Mouse (Mus musculus) spleen, adult 18-20 months (tissue): Measurements from ENCODE around the gene Il1r1.
"Not testable (repeated sequence)": the region's sequence is repeated elsewhere in the genome, so short reads cannot be mapped to it uniquely, and the experiment has no call there.

Experiments used
- DNase-seq, 2 experiments: peaks; one replicate each; pipeline ENCODE4 v3.0.0; 2022; ENCODE audit warnings: mixed read lengths in 2 of 2

Gene Il1r1

DNA sequence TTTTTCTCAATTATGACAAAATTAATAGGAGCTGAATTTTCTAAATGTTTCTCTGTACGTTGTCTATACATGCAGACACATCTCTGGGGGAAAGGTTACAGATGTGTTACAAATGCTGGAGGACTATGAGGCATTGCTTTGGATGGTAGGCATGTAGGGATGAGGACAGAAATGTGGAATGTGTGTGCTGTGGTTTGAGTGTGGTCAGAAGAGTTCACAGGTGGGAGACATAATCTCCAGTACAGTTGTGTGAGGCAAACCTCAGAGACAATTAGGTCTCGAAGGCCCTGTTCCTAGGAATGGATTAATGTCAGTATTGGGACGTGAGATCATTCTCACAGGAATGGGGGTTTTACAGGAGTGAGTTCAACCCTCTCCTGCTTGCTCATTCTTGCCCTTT, 47.3 kb downstream of the Il1r1 start:
- DNase-seq, result no peak

DNA sequence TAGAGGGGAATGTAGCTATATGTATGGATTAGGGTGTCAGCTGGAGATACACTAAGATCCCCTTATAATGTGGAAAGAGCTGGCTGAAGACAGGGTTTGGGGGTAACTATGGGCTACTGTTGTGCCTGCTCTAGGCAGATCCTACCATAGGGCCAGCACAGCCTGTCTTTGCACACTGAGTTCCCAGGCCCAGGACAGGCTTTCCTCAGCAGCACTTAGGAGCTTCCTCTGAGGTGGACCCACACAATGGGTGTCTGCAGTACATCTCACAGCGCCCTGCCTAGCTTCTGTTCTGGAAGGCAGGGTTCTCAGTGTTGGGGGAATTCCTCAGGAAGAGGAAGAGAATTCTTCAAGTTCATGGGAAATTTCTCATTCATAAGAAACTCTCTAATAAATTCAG, 48.6 kb downstream of the Il1r1 start:
- no peak for DNase-seq

DNA sequence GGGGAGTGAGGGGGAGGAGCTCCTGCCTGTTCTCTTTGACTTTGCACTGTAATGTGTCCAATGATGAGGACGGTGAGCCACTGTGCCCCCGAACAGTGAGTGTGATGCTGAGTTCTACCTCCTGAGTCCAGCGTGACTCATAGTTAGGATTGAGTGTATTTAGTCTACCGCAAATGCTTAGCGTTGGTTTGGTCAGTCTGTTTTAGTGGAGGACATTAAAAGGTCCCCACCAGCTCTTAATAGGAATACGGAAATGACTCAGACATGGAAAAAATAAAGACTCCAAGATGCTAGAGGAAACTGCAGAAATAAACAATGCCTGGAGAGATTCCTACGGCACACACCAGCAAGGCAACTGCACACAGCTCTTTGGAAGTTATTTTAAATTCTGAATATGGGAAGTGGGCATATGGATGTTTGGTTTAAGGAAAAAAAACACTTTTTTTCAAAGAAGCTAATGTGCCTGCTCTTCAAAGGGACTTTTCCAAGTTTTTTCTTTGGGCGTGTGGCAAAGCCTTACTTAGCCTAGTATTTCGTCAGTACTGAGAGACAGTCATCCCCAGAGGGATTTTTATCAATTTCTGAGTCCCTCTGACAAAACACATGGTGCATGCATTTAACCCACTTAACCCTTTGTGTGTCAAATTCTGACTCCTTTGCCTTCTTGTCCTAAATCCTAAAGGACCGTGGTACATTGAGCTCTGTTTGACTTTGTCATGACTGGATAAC, 50.6 kb downstream of the Il1r1 start:
- DNase-seq, result no peak

DNA sequence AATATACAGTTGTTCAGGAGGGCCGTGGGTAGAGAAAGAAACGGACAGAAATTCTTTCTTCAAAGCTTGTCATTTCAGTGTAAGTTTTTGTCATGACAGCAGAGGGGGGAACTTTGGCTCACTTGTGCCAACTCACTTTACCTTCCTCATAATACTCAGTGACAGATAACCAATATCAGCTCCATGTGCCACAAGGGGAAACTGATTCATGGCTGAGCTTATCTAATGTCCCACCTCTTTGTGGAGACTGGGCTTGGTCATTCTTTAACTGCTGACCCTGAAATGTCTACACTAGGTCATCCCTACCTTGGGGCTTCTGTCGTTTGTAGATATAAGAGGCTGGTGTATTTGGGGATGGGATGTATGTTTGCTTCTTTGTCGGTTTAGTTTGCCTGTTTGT, 53.1 kb downstream of the Il1r1 start:
- no peak for DNase-seq

DNA sequence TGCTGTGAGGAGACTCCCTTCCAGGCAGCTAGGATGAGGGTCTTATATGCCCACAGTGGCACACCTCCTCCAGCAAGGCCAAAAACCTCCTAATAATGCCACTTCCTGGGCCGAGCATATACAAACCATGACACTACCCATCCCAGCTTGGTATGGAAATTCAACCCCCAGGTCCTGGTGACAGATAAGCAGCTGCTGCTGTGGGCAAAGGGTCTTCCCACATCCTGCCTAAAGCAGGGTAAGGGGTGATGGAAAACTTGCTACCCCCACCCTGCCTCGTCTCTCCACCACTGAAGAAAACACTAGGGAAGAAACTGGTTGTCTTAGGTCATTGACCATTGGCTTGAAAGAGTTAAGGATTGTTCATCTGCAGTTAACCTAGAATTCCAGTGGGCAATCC, 53.8 kb downstream of the Il1r1 start:
- DNase-seq, result no peak

DNA sequence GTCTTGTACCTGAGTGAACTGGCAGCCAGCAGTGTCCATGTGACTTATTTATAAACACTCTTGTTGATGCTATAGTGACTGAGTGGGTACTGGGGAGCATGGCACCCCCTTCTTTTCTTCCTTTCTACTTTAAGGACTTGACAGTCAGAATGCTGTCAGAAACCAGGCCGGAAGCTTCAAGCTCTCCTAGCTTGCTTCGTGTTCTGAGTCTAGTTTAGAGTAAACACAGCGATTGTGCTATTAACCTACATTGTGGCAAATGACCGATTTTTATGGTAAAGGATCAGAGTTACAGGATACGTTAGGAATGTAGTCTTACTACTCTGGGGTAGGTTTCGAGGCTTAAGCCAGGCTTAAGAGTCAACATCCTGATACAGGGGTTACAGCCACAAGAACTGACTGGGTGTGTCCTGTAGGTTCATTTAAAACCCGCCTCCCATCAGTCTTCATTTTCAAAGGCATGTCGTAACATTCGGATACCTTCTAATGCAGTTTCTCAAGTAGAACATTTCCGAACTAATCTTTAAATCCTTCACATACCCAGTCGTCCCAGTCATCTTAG, 54.4 kb downstream of the Il1r1 start:
- DNase-seq, result no peak

DNA sequence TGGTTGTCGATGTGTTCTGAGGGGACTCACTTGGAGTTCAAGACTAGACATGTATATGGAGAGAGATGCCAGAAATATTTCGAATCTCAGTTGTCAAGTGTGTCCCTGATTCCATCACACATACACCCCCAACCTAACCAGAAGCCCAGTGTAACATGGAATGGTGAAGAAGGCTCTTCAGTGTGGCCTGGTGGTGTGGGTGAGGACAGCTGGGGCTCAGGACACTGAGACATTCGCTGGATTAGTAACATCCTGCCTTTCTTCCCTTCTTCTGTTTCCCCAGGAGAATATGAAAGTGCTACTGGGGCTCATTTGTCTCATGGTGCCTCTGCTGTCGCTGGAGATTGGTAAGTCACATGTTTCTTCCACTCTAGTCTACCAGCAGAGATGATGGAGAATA, 57.1 kb downstream of the Il1r1 start:
- DNase-seq, result no peak

DNA sequence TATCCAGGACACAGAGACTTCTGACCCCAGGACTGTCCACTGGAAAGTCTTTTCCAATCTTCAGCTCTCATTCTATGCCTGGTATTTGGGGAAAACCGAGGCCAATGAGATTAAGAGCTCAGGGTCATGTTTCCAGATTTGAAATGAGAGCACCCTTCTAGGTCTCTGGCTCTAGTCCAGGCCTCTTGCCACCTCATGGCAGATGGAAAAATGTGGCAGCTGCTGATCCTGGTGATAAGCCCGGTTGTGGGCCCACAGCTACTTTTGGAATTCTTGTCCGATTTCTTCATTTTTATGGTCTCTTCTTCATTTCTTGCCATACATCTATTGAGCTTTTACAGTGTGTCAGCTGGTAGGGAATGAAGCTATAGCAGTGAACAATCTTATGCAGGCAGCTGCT, 57.5 kb downstream of the Il1r1 start:
- no peak for DNase-seq

DNA sequence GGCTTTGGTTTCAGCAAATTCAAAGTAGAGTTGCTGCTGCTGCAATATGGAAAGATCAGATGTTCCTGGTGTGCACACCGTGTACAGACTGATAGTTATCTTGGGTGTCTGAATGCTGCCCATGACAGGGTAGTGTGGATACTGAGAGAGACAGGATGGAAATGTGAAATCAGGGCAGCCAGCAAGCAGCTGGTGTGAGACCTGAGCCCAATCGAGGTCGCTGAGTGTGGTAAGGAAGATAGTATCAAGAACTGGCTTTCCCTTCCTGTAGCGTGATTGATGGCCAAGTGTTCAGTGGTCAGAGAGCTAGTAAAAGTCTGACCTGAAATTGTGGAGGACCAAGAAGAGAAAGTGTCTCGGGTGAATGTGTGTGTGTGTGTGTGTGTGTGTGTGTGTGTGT, 59.1 kb downstream of the Il1r1 start:
- no peak for DNase-seq

DNA sequence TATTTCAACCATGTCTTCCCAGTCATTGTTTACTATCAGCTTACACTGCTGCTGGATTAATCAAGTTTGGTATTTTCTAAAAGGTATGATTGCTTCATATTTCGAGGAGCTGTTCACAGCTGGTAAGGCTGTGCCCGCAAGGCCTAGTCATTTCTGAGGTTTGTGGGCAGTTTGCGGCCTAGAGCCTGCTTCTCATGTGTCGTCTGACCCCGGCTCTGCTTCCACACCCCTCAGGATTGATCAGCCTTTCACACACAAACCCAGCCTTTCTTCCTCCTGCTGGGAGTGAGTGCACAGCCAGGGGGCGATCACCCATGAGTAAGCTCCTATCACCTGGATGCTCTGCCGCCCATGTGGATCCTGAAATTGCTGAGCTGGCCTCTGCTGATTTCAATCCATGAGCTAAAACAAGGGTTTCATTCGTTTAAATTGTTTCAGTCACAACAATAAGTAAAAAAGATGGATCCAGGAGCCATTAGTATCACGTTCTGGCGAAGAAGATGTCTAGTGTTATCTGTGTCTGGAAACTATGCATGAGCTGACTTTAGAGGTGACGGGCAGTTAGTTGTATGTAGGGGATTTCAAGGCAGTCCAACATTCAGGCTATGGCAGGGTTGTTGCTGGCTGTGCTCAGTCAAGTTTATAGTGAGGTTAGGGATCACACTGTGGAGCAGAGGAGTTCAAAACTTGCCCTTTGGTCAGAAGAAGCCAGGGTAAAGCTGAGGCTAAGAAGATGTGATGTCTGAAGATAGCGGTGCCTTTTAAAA, 65.8 kb downstream of the Il1r1 start:
- DNase-seq, result no peak

DNA sequence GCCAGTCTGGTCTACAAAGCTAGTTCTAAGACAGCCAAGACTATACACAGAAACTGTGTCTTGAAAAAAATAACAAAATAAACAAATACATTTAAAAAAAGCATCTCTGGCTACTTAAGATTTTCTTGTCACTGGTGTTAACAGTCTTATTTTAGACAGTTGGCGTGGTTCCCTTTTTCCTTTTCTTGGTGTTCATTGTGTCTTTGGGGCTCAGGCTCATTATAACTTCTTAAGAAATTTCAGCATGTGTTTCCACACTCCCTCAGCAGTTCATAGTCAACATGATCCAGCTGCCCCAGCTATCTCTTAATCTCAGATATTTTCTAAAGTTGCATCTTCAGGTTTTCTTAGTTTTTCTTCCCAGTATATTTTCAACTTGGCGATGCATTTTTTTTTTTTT, 67.4 kb downstream of the Il1r1 start:
- DNase-seq, result no peak

DNA sequence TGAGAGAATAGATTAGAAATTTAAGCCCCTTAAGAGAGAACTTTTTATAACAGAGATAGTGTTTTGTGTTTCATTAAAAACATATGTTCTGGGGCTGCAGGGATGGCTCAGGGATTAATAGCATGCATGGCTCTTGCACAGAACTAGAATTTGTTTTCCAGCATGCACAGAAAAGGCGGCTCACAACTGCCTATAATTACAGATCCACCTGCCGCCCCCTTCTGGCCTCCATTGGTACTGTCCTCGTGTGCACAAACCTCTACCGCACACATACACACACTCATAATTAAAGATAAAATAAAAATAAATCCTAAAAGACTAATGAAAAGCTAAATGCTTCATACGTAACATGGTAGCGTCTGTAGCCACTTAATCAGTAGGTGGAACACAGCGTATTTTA, 69.0 kb downstream of the Il1r1 start:
- no peak for DNase-seq

DNA sequence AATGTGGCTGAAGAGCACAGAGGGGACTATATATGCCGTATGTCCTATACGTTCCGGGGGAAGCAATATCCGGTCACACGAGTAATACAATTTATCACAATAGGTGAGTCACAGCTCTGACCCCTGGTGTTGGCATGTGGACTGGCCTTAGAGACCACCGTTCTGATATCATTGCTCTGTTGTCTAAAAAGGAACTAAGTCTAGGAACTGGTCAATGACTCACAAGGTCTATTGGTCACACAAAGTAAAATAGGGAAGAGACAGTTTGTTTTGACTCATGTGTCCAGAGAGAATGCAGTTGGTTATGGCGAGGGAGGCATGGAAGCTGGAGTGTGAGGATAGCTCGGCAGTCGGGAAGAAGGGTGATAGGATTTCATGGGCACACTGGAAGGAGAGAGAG, 69.9 kb downstream of the Il1r1 start:
- no peak for DNase-seq

DNA sequence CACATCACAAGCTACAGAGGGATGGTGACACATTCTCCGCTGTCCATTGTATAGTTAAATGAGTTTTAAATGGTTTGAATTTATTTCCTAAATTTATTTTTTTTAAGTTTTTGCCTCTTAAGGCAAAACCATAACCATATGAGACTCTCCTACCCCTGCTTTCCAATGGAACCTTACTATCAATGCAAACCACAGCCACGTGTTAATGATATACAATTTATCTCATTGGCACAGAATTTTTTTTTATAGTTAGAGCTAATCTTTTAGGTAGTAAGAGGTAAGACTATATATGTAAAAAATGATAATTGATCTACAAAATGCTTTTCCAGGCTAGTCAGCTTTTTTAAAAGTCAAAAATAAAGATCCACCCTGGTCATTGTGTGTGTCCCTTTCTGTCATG, 73.2 kb downstream of the Il1r1 start:
- DNase-seq, result no peak

DNA sequence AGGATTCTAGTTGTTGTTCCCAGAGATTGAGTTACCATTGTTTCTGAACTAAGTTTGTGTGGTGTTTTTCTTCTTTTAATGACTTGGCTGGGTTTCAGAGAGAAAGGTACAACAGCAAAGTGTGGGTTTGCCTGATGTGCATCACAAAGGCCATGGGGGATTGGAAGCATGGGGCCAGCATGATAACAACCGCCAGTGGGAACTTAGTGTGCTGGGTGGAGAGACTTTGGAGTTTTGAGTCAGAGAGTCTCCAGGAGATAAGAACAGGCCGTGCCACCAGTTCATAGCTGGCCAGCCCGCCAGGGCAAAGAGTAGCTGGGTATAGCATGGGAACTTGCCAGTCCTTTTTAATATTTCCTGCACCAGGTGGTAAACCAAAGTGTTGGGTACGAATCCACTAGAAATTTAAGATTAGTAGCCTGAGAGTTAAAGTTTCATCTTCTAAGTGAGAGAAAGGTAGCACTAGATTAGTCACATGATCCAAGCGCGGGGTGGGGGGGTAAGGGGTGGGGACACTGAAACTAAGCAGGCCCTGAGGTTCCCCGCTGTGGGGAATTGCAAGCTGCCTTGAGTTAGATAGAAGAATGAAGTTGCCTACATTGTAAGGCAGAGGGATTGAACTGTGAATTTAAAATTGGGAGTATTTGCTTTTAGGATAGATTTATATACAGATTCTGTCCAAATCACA, 78.4 kb downstream of the Il1r1 start:
- DNase-seq, result no peak

DNA sequence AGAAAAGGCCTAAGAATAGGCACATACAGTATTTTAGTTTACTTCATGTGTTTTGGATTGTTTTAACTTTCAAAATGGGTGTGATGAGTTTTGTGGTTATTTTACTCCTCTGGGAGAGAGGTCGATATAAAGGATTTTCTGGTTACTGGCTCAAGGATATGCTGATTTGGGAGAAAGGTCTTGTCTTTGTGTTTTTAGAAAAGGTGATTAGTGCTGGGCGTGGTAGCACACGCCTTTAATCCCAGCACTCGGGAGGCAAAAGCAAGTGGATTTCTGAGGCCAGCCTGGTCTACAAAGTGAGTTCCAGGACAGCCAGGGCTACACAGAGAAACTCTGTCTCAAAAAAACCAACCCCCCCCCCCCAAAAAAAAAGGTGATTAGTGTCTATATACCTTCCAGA, 79.4 kb downstream of the Il1r1 start:
- DNase-seq, result not testable (repeated sequence)

DNA sequence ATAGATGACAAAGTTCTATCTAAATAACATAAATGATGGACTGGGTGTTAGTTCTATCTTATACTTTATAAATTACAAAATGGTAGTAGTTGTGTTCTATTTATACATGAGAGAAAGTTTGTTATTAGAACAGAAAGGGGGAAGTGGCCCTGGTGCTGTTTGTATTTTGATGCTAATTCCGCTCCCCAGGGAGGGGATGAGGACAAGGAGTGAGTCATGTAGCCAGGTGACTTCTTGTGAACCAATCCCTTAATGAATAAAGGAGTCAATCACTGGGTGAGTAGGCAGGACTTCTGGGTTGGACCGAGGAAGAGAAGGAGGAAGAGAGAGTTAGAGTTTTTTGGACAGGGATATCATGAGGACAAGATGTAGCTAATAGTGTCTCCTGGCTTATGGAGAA, 81.2 kb downstream of the Il1r1 start:
- DNase-seq, result no peak

DNA sequence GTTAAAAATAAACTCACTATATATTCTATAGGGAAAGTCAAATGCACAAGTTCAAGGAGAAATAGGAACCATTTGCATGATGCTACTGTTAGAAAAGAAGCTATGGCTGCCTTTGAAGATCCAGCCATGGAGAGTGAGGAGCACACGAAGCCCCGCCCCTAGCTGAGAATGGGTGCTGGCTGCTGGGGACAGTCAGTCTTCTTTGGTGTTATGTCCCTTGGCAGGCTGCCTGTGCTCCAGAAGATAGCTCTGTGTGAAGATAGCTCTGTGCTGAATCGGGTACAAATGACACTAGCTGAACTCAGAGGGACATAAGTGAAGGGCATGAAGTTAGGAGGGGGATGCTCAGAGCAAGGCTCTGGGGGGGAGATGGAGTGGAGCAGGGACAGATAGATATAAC, 86.2 kb downstream of the Il1r1 start:
- DNase-seq, result no peak

DNA sequence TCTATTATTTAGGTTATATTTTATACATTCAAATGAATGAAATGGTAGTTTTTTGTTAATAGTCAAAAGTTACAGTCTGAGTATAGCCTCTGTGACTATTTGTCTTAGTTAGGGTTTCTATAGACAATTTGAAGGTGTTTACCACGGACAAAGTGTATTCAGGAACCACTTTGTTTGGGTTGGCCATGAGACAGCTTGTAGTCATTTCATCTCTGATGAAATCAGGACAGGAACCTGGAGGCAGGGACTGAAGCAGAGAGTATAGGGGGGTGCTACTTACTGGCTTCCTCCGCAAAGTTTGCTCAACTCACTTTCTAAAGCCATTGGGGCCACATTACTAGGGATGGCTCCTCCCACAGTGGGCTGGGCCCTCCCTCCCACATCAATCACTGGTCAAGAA, 86.7 kb downstream of the Il1r1 start:
- DNase-seq, result no peak

DNA sequence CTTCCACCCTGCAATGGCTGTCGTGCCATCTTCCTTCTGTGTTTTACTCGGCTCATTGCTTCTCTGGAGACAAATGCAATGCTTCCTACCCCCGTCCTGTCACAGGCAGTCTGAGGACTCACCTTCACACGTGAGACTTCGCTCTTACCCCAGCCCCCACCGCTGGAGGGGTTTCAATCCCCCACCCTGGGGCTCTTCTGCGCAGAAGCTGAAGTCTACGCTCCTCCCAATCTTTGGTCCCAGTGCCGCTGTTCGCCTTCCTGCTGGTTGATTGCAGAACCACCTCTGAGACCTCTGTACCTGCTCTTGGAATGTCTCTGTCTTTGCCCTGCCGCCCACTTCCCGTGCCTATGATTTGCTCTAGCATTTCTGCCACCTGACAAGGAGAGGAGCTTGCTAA, 89.1 kb downstream of the Il1r1 start:
- DNase-seq, result no peak

DNA sequence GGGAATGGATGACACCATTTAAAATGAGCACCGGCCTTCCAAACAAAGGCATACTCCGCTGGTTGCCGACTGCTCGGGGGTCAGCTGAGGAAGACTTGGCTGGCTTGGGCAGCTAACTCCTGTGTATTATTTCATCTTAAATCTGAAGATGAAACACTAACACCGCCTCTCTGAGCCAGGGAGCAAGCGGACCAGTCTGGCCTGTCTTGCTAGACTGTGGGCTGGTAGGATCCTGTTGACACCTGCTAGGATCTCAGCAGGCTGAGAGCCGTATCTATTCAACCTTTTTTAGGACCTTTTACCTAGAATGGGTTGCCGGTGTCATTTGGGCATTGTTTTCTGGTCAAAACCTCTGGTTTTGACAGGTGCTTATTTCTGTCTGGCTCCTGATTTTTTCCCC, 92.8 kb downstream of the Il1r1 start:
- no peak for DNase-seq

DNA sequence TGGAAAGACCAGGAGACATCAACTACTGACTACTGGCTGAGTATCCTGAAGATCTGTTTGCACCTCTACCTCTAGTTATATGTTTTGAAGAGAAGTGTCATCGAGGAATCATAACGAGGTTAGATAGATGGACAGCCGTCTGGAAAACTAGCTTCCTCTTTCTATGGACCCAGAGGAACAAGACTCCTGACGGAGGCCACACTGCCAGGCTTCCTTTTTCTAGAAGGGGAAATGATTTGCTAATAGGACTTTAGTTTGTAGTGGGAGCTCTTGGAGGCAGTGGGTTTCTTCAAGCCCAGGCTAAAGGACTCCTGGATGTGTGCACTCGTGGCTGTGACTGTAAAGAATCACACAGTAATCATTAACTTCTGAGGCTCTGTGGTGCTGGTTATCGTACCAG, 96.9 kb downstream of the Il1r1 start:
- no peak for DNase-seq

DNA sequence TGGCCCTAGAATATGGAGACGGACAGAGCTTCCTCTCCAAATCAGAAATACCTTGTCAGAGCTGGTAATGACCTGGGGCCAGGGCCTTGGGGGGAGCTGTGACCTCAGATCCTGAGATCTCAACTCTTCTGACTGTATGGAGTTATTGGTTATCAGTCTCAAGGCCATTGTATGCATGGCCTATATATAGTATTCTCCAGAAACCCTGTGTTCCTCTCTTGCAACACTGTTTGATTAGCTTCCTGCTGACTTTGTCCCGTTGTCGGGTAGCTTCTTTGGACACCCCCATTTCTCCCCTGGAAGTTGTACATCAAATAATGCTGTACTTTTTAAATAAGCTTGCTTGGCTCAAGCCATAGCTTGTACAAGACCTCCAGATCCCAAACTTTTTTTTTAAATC, 97.7 kb downstream of the Il1r1 start:
- no peak for DNase-seq

DNA sequence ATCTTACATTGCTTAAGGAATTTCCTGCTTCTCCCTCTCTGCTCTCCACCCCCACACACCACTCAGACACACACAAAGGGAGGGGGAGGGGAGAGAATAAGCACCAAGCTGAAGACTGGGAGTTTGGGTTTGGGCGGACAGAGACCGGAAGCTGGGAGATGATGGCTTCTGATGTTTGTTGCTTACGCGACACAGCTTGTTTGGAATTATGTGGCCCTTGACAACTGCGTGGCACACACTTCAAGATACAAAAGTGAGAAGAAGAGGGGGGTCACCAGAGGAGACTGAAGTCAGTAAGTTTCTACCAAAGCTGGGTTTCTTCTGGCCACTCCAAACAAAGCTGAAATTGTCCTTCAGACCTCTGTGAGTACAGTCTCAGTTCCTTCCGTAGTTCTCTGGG, 99.6 kb downstream of the Il1r1 start, which contains the start of gene Il1rl2:
TSS of gene Il1rl2 (plus strand) at position 154 of the 400 bp plus-strand sequence.
- DNase-seq, result no peak
